Comparison of ENCODE assay signal across 8 mouse cellular contexts in genomic region chr17:10094108-10094521, GRCm38 (mm10).
DNase-seq lines count a peak whose midpoint lies in the region; ATAC-seq lines count a peak whose summit lies in the region.

No protein-coding gene starts in this region.

- peak; percentile 15 for DNase-seq in layer of hippocampus, adult 9-11 months
- no peak for DNase-seq in layer of hippocampus, postnatal 14 days (ENCODE audit: low spot score in 2 of 2)
- DNase-seq in kidney, postnatal 36 days: peak; percentile 62 to 85
- no peak for DNase-seq in spleen, adult 18-20 months
- no peak for DNase-seq in spleen, postnatal 14 days (ENCODE audit: low spot score in 2 of 2)
- no peak for DNase-seq in thymus, adult 18-20 months

- peak overlapping the region; percentile 25 to 39; a peak in 3 of 4 replicates for H3K27ac ChIP-seq in heart, embryonic 14.5 days (replicated peaks in 1 of 2; ENCODE audit: control insufficient read depth in 1 of 2, insufficient read depth in 1 of 2, low read depth in 2 of 2, low read length in 2 of 2)
- peak overlapping the region; percentile 72 for H3K27ac ChIP-seq in stomach, embryonic 16.5 days (ENCODE audit: low read length)

- H3K9me3 ChIP-seq in heart, embryonic 14.5 days (ENCODE audit: control insufficient read depth, low read length): peaks cover 9% of the 10 kb centered on the region; the same call in 1 of the 2 replicates
- H3K9me3 ChIP-seq in stomach, embryonic 16.5 days (replicated peaks; ENCODE audit: control insufficient read depth, low read length): peaks cover 5% of the 10 kb centered on the region; the same call in 1 of the 2 replicates

- H3K27me3 ChIP-seq in heart, embryonic 14.5 days (ENCODE audit: control insufficient read depth, insufficient read depth, low read length): no peaks in the 10 kb centered on the region
- H3K27me3 ChIP-seq in stomach, embryonic 16.5 days (ENCODE audit: control insufficient read depth, insufficient read depth, low read length): no peaks in the 10 kb centered on the region

- H3K4me3 ChIP-seq in heart, embryonic 14.5 days (ENCODE audit: control insufficient read depth in 1 of 2, insufficient read depth in 1 of 2, low read depth in 1 of 2, low read length in 2 of 2): no peak overlapping the region
- H3K4me3 ChIP-seq in stomach, embryonic 16.5 days (replicated peaks; ENCODE audit: low read length): no peak overlapping the region

- no peak overlapping the region for H3K9ac ChIP-seq in heart, embryonic 14.5 days (ENCODE audit: low read length)
- no peak overlapping the region for H3K9ac ChIP-seq in stomach, embryonic 16.5 days (ENCODE audit: low read length)

- no peaks in the 10 kb centered on the region for H3K36me3 ChIP-seq in heart, embryonic 14.5 days (ENCODE audit: control insufficient read depth, insufficient read depth, low read length)
- no peaks in the 10 kb centered on the region for H3K36me3 ChIP-seq in stomach, embryonic 16.5 days (ENCODE audit: control insufficient read depth, insufficient read depth, low read length)

- H3K4me1 ChIP-seq in heart, embryonic 14.5 days (ENCODE audit: control insufficient read depth in 2 of 2, insufficient read depth in 2 of 2, low read length in 2 of 2): peaks cover 10 to 12% of the 10 kb centered on the region in 2 experiments
- peaks cover 2% of the 10 kb centered on the region; the same call in 1 of the 2 replicates for H3K4me1 ChIP-seq in stomach, embryonic 16.5 days (ENCODE audit: control insufficient read depth, insufficient read depth, low read length)

- 66% methylated on average over 3 of the region's 3 CpGs for WGBS in heart, embryonic 14.5 days
- WGBS in stomach, embryonic 16.5 days: 57% methylated on average over 3 of the region's 3 CpGs

- H3K4me2 ChIP-seq in heart, embryonic 14.5 days (ENCODE audit: low read length): no peak overlapping the region
- H3K4me2 ChIP-seq in stomach, embryonic 16.5 days (ENCODE audit: low read depth, low read length): no peak overlapping the region

- no peak for ATAC-seq in heart, embryonic 14.5 days (ENCODE audit: insufficient number of reproducible peaks, insufficient read depth, low FRiP score, low read depth)
- peak; percentile 40; the same call in 1 of the 2 replicates for ATAC-seq in stomach, embryonic 16.5 days (ENCODE audit: insufficient read depth, low FRiP score)

Comparison
In these comparisons a context has a peak if more than half of its experiments do, and no peak if none do; other contexts are left out.
1. DNase-seq: peak in layer of hippocampus, adult 9-11 months (single experiment) and kidney, postnatal 36 days (2 of 2); none in layer of hippocampus, postnatal 14 days (0 of 2), spleen, adult 18-20 months (0 of 2), spleen, postnatal 14 days (0 of 2) and thymus, adult 18-20 months (0 of 2).